Mouse (Mus musculus) liver, embryonic 11.5 days (tissue): ENCODE data around the gene 1700066M21Rik. TPM values are rescaled to one million over a fixed set of nuclear protein-coding genes. Genes with fewer than 3 reads are reported as not detected.

Experiments used
- ATAC-seq: fragments of 200-750 bp; cut with Nextera tagmentation; replicated peaks from 2 replicates; pipeline ENCODE4 v1.8.0; 2017; ENCODE audit warnings: moderate number of reproducible peaks, mild to moderate bottlenecking, moderate TSS enrichment, moderate library complexity; ENCODE audit not compliant: low FRiP score
- DNase-seq: peaks from one replicate; pipeline ENCODE4 v3.0.0-alpha.2; 2017; ENCODE audit warnings: low spot score
- H3K27ac ChIP-seq: fragments of 300-500 bp; sonication (generic); 2 replicates; pipeline ENCODE4 v1.5.1; 2014; ENCODE audit warnings: mild to moderate bottlenecking, low read depth, low read length, control low read depth
- H3K27me3 ChIP-seq: fragments of 300-500 bp; sonication (generic); replicated peaks from 2 replicates; pipeline ENCODE4 v1.6.1; 2014; ENCODE audit warnings: low read length, mixed read lengths; ENCODE audit not compliant: control insufficient read depth, insufficient read depth
- H3K36me3 ChIP-seq: fragments of 300-500 bp; sonication (generic); 2 replicates; pipeline ENCODE4 v1.6.1; 2014; ENCODE audit warnings: mild to moderate bottlenecking, low read length, moderate library complexity, mixed read lengths; ENCODE audit not compliant: control insufficient read depth, insufficient read depth
- H3K4me1 ChIP-seq: fragments of 300-500 bp; sonication (generic); replicated peaks from 2 replicates; pipeline ENCODE4 v1.6.1; 2014; ENCODE audit warnings: low read length, mixed read lengths; ENCODE audit not compliant: control insufficient read depth, insufficient read depth
- H3K4me2 ChIP-seq: fragments of 300-500 bp; sonication (generic); 2 replicates; pipeline ENCODE4 v1.6.1; 2014; ENCODE audit warnings: mild to moderate bottlenecking, control low read depth, moderate library complexity
- H3K4me3 ChIP-seq: fragments of 300-500 bp; sonication (generic); 2 replicates; pipeline ENCODE4 v1.5.1; 2014; ENCODE audit warnings: low read depth, low read length, control low read depth
- H3K9ac ChIP-seq: fragments of 300-500 bp; sonication (generic); 2 replicates; pipeline ENCODE4 v1.6.1; 2014; ENCODE audit warnings: low read depth, low read length, control low read depth
- H3K9me3 ChIP-seq: fragments of 300-500 bp; sonication (generic); 2 replicates; pipeline ENCODE4 v1.6.1; 2016; ENCODE audit warnings: low read length, inconsistent platforms, mixed read lengths; ENCODE audit not compliant: control insufficient read depth
- WGBS: fragments of 180-500 bp; shearing (Covaris S2); extraction: QIAGEN DNeasy Blood & Tissue Kit; methylation state at CpG from one replicate; pipeline ENCODE4 v1.1.7; 2014; 5-methylcytosine and 5-hydroxymethylcytosine counted together
- polyA plus RNA-seq: library from polyadenylated mRNA; unstranded; fragments of >200 nt; fragmentation: Nextera tagmentation; extraction: Ambion mirVana; gene quantifications from 2 replicates; pipeline ENCODE4 v1.2.1, GENCODE M21; 2014

The 1700066M21Rik gene
- polyA plus RNA-seq, 1 experiment from 2014 or later = 18.0 TPM

DNA sequence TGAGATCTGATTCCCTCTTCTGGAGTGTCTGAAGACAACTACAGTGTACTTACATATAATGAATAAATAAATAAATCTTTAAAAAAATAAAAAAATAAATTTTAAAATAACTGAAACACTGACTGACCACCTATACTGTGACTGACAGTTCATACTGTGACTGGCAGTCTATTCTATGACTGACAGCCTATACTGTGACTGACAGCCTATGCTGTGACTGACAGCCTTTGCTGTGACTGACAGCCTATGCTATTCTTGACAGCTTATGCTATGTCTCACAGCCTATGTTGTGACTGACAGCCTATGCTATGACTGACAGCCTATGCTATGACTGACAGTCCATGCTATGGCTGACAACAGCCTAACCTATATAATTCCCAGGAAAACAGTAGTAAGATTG, 29.9 kb upstream of the 1700066M21Rik start:
- H3K4me1 ChIP-seq = no peaks in the 10 kb centered on the region
- H3K27ac ChIP-seq = no peak overlapping the region
- no peak overlapping the region for H3K4me2 ChIP-seq
- H3K27me3 ChIP-seq = no peaks in the 10 kb centered on the region
- H3K9ac ChIP-seq = no peak overlapping the region
- ATAC-seq (no peak), DNase-seq (no peak)
- no peak overlapping the region for H3K4me3 ChIP-seq
- H3K9me3 ChIP-seq = no peaks in the 10 kb centered on the region
- no peaks in the 10 kb centered on the region for H3K36me3 ChIP-seq

DNA sequence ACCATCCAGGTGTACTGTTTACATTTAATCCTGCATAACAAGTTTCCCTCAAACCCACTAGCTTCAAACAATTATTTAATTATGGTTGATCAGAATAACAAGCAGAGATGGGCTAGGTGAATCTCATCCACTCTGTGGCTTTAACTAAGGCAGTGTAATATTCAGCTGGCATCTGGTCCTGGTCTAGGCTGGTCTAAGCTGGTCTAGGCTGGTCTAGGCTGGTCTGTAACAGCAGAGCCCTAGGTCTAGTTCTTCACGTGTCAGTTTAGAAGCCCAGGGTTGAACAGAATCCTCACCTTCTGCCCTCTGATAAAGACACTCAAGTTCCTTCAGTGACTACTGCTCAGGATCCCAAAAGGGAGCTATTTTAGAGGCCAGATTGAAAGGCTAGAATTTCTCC, 25.5 kb upstream of the 1700066M21Rik start:
- Histone ChIP-seq H3K9me3 (no peaks in the 10 kb centered on the region), H3K9ac (no peak overlapping the region), H3K4me3 (no peak overlapping the region), H3K27me3 (no peaks in the 10 kb centered on the region), H3K36me3 (no peaks in the 10 kb centered on the region), H3K4me1 (no peaks in the 10 kb centered on the region), H3K27ac (no peak overlapping the region), H3K4me2 (no peak overlapping the region)
- ATAC-seq (no peak), DNase-seq (no peak)
- 59% methylated on average over 1 of the region's 1 CpGs for WGBS

DNA sequence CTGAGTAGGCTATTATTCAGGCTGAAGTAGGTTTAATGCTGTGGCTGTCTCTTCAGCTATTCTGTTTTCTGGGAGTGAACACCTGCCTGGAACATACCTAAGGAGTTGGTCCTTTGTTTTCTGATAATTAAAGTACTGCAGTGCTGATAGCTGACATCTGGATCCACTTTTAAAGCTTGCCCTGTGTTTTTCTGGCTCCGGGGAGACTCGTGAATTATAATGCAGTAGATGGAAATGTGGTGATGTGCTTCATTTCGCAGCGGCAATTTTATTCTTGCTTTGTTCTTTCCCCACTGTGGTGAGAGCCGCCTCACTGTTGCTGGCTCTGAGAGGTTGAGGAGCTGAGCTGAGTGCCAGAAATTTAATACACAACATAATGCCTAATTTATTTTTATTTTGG, 18.9 kb upstream of the 1700066M21Rik start:
- Histone ChIP-seq H3K9me3 (no peaks in the 10 kb centered on the region), H3K9ac (no peak overlapping the region), H3K36me3 (no peaks in the 10 kb centered on the region), H3K4me3 (no peak overlapping the region), H3K4me1 (no peaks in the 10 kb centered on the region), H3K27me3 (no peaks in the 10 kb centered on the region), H3K27ac (no peak overlapping the region), H3K4me2 (no peak overlapping the region)
- ATAC-seq = no peak
- DNase-seq = no peak
- WGBS = 87% methylated on average over 5 of the region's 5 CpGs

DNA sequence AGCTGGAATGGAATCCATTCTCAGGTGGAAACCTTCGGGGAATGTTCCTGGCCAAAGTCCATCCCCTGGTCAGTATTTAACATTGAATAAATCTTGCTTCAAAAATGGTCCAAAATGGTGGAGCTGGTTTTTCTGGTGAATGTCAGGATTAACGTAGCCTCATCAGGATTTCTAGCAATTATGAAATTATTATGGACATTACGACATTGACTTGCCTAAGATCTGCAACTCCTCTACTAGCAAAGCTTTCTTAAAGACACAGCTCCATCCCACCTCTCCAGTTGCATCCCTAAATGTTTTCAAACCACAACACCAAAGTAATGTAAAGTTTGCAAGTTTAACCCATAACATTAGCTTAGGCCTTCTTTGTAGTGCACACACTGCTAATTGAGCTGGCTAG, 10.0 kb upstream of the 1700066M21Rik start:
- WGBS = 84% methylated on average over 3 of the region's 3 CpGs
- no peaks in the 10 kb centered on the region for H3K36me3 ChIP-seq

DNA sequence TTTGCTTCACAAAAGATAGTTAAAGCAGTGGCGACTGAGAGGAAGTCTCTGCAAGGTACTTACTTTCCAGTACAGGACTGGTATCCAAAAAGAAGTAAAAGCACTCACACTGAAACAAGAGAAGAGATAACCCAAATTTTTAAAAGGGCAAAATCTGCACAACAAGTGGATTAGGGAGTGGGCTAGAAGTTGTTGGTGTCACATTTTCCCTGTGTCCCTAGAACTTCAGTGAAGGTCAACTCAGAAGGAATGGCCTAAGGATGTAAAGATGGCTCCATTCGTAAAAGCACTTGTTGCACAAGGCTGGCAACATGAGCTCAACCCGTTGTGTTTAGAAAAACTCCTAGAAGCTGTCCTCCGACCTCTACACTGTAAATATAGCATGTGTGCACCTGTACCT, 8.3 kb upstream of the 1700066M21Rik start:
- Histone ChIP-seq H3K36me3 (no peaks in the 10 kb centered on the region), H3K4me1 (no peaks in the 10 kb centered on the region), H3K9ac (no peak overlapping the region), H3K4me3 (no peak overlapping the region), H3K4me2 (no peak overlapping the region), H3K27me3 (no peaks in the 10 kb centered on the region), H3K9me3 (no peaks in the 10 kb centered on the region), H3K27ac (no peak overlapping the region)
- DNase-seq (no peak), ATAC-seq (no peak)
- WGBS = 85% methylated on average over 4 of the region's 4 CpGs

More for the DNA sequence above, 10.0 kb upstream of the 1700066M21Rik start:
- H3K27ac ChIP-seq = no peak overlapping the region
- H3K4me2 ChIP-seq = no peak overlapping the region
- DNase-seq (no peak), ATAC-seq (no peak)
- no peaks in the 10 kb centered on the region for H3K27me3 ChIP-seq
- H3K4me3 ChIP-seq = no peak overlapping the region
- no peak overlapping the region for H3K9ac ChIP-seq
- H3K4me1 ChIP-seq = no peaks in the 10 kb centered on the region
- H3K9me3 ChIP-seq = no peaks in the 10 kb centered on the region

DNA sequence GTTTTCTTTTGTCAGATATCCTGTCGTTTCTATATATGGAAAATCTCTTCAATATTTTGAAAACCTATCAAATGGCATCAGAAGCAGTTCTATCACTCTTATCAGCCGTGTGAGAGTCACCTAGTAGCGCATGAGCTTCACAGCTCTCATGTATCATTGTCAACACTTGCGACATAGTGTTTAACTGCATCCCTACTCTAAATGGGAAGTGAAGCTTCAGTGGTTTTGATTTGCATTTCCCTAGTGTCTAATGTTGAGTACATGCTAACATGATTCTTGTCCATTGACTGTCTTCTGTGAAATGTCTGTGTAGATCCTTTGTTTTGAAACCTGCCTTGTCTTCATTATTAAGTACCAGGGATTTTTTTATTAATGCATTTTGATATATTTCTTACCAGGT, 7.0 kb upstream of the 1700066M21Rik start:
- Histone ChIP-seq H3K4me2 (no peak overlapping the region), H3K27me3 (no peaks in the 10 kb centered on the region), H3K9me3 (no peaks in the 10 kb centered on the region), H3K4me1 (no peaks in the 10 kb centered on the region), H3K36me3 (no peaks in the 10 kb centered on the region), H3K4me3 (no peak overlapping the region), H3K9ac (no peak overlapping the region), H3K27ac (no peak overlapping the region)
- DNase-seq (no peak), ATAC-seq (no peak)
- WGBS = 66% methylated on average over 4 of the region's 4 CpGs

DNA sequence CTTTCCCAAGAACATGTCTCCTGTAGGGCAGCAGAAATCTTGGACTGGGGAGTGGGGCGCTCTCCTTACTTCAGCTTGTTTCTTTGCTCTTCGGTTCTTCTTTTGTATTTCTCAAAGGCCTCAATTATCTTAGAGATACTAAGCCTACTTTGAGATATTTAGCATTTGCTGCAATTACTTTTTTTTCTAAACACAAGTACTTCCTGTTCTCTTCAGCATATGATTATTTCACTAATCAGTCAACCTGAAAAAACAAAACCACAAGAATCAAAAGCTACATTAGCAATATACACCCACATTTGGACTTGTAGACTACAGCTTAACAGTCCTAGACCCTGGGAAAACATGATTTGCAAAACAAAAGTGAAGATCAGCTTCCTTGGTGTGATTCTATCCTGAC, 2.1 kb upstream of the 1700066M21Rik start:
- H3K36me3 ChIP-seq = no peaks in the 10 kb centered on the region
- ATAC-seq (no peak), DNase-seq (no peak)
- no peak overlapping the region for H3K4me2 ChIP-seq
- 85% methylated on average over 2 of the region's 2 CpGs for WGBS
- H3K27ac ChIP-seq = no peak overlapping the region
- no peak overlapping the region for H3K9ac ChIP-seq
- no peaks in the 10 kb centered on the region for H3K9me3 ChIP-seq
- no peak overlapping the region for H3K4me3 ChIP-seq
- no peaks in the 10 kb centered on the region for H3K27me3 ChIP-seq
- peaks cover 4% of the 10 kb centered on the region; the same call in 1 of the 2 replicates for H3K4me1 ChIP-seq

DNA sequence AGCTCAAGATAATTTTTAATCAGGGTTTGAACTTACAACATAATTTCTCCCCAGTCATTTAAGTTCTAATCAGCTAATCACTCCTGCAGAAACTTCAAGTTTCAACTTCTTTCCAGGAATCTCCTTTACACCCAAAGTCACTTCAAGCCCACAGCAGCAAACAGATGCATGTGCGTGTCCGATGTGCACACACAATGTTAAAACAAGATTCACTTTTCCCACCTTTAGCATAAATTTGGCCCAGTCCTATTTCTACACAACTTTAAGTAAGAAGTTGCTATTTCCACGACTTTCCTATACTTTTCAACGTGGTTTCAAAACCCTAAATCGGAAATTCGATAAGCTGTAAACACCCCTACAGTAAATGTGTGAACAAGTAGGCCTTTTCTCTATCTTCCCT, 614 bp upstream of the 1700066M21Rik start:
- Histone ChIP-seq H3K27ac (peak overlapping the region; percentile 30; the same call in 1 of the 2 replicates), H3K4me3 (peak overlapping the region; percentile 73), H3K4me2 (peak overlapping the region; percentile 91), H3K27me3 (no peaks in the 10 kb centered on the region), H3K9me3 (no peaks in the 10 kb centered on the region), H3K4me1 (peaks cover 4% of the 10 kb centered on the region; the same call in 1 of the 2 replicates), H3K9ac (peak overlapping the region; percentile 72), H3K36me3 (no peaks in the 10 kb centered on the region)
- WGBS = 55% methylated on average over 6 of the region's 6 CpGs
- DNase-seq (no peak), ATAC-seq (no peak)

DNA sequence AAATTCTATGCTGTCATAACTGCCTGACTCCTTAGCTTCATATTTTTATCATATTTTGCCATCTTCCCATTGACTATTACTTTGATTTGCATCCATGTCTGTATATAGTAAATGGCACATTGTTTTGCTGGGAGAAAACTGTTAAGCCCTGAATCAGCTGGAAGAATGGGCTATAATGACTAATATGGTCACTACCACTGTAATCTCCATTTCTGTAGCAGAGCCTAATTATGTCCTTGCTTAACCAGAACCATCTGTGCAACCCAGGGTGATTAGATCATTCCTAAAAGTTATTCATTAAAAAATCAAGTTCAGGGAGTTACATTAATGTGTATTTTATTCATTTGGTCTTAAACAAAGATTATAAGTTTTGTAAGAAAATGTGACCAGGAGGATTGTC, 9.1 kb downstream of the 1700066M21Rik start:
- Histone ChIP-seq H3K9ac (no peak overlapping the region), H3K4me1 (no peaks in the 10 kb centered on the region), H3K27me3 (no peaks in the 10 kb centered on the region), H3K4me3 (no peak overlapping the region), H3K27ac (no peak overlapping the region), H3K36me3 (peaks cover 2% of the 10 kb centered on the region; the same call in 1 of the 2 replicates), H3K9me3 (no peaks in the 10 kb centered on the region), H3K4me2 (no peak overlapping the region)
- DNase-seq (no peak), ATAC-seq (no peak)
